Mouse (Mus musculus) ES-Bruce4 (cell line): ENCODE data around the gene Nrsn2. TPM values are rescaled to one million over a fixed set of nuclear protein-coding genes. Genes with fewer than 3 reads are reported as not detected.

Source experiments
- H3K27ac ChIP-seq: 2 replicates; pipeline ENCODE4 v1.5.1; 2012; ENCODE audit warnings: low read length, inconsistent platforms; ENCODE audit not compliant: insufficient read depth
- H3K27me3 ChIP-seq: 2 replicates; pipeline ENCODE4 v1.6.1; 2012; ENCODE audit warnings: mild to moderate bottlenecking, low read length, inconsistent platforms; ENCODE audit not compliant: control insufficient read depth, poor library complexity, insufficient read depth, severe bottlenecking
- H3K36me3 ChIP-seq: 2 replicates; pipeline ENCODE4 v1.6.1; 2012; ENCODE audit warnings: inconsistent platforms, mild to moderate bottlenecking, low read length, moderate library complexity; ENCODE audit not compliant: control insufficient read depth, poor library complexity, insufficient read depth, severe bottlenecking
- H3K4me1 ChIP-seq: one replicate; pipeline ENCODE4 v1.8.1; 2011; ENCODE audit warnings: low read length; ENCODE audit not compliant: control insufficient read depth, insufficient read depth
- H3K4me3 ChIP-seq: 2 replicates; pipeline ENCODE4 v1.5.1; 2011; ENCODE audit warnings: low read depth, mild to moderate bottlenecking, low read length
- H3K9ac ChIP-seq: 2 replicates; pipeline ENCODE4 v1.6.1; 2012; ENCODE audit warnings: low read depth, mild to moderate bottlenecking, inconsistent platforms; ENCODE audit not compliant: poor library complexity, severe bottlenecking
- H3K9me3 ChIP-seq: replicated peaks from 2 replicates; pipeline ENCODE4 v1.6.1; 2012; ENCODE audit warnings: mild to moderate bottlenecking, low read length, inconsistent platforms; ENCODE audit not compliant: control insufficient read depth, poor library complexity, insufficient read depth, severe bottlenecking
- CTCF ChIP-seq: IDR thresholded peaks from one replicate; pipeline ENCODE4 v1.8.1; 2011; ENCODE audit warnings: low read depth, low read length
- EP300 ChIP-seq: IDR thresholded peaks from 2 replicates; pipeline ENCODE4 v1.6.1; 2011; ENCODE audit warnings: low read depth, low read length; ENCODE audit not compliant: insufficient read depth
- POLR2A ChIP-seq: IDR thresholded peaks from one replicate; pipeline ENCODE4 v1.8.1; 2011; ENCODE audit warnings: low read length; ENCODE audit not compliant: insufficient read depth
- polyA plus RNA-seq: library from polyadenylated mRNA; stranded (reverse); fragments of >200 nt; gene quantifications from 2 replicates; pipeline ENCODE4 v1.2.4, GENCODE M21; 2011; ENCODE audit warnings: low read depth; ENCODE audit not compliant: missing spikeins, insufficient read depth, insufficient read length

Nrsn2 gene
- polyA plus RNA-seq, 1 experiment, result 1.1 TPM

- Histone ChIP-seq H3K36me3 (no peaks in the 10 kb centered on the region; the same call in 1 of the 2 replicates), H3K4me3 (peak within 1 kb of the TSS; percentile 74), H3K9me3 (no peaks in the 10 kb centered on the region), H3K27me3 (no peaks in the 10 kb centered on the region), H3K4me1 (no peaks in the 10 kb centered on the region), H3K27ac (peak within 1 kb of the TSS; percentile 93), H3K9ac (peak within 1 kb of the TSS; percentile 79)
- TF ChIP-seq CTCF, result peak; percentile 72
- TF ChIP-seq EP300, result peak; percentile 85
- TF ChIP-seq POLR2A, result peak; percentile 60
Measured at GRCm38 (mm10) chr2:152343329-152344213, 32.9 kb downstream of the Nrsn2 start, which contains the start of gene Trib3. Gene Trib3, minus strand, starts transcription at chr2:152344032.

GRCm38 (mm10) chr2:152339631-152340179, 36.7 kb downstream of the Nrsn2 start:
- no peaks in the 10 kb centered on the region for H3K27me3 ChIP-seq
- peak overlapping the region; percentile 1; the same call in 1 of the 2 replicates for H3K9ac ChIP-seq
- H3K4me3 ChIP-seq, result peak overlapping the region; percentile 18; the same call in 1 of the 2 replicates
- H3K27ac ChIP-seq, result no peak overlapping the region
- TF ChIP-seq POLR2A, result no peak
- no peak for TF ChIP-seq EP300
- no peak for TF ChIP-seq CTCF
- H3K4me1 ChIP-seq, result no peaks in the 10 kb centered on the region
- H3K9me3 ChIP-seq, result no peaks in the 10 kb centered on the region
- H3K36me3 ChIP-seq, result peaks cover 14% of the 10 kb centered on the region

- H3K9me3 ChIP-seq, result no peaks in the 10 kb centered on the region
- no peak overlapping the region for H3K27ac ChIP-seq
- no peaks in the 10 kb centered on the region for H3K4me1 ChIP-seq
- H3K27me3 ChIP-seq, result no peaks in the 10 kb centered on the region
- H3K4me3 ChIP-seq, result no peak overlapping the region
- TF ChIP-seq EP300, result no peak
- no peak for TF ChIP-seq POLR2A
- no peak for TF ChIP-seq CTCF
- no peak overlapping the region for H3K9ac ChIP-seq
- peaks cover 14% of the 10 kb centered on the region for H3K36me3 ChIP-seq
Measured at GRCm38 (mm10) chr2:152338319-152338718, 38.1 kb downstream of the Nrsn2 start.

- Histone ChIP-seq H3K27ac (no peak overlapping the region), H3K27me3 (no peaks in the 10 kb centered on the region), H3K9me3 (no peaks in the 10 kb centered on the region), H3K36me3 (peaks cover 14% of the 10 kb centered on the region), H3K4me1 (no peaks in the 10 kb centered on the region), H3K9ac (no peak overlapping the region), H3K4me3 (no peak overlapping the region)
- TF ChIP-seq CTCF, result no peak
- no peak for TF ChIP-seq EP300
- no peak for TF ChIP-seq POLR2A
Measured at GRCm38 (mm10) chr2:152337591-152338212, 38.7 kb downstream of the Nrsn2 start.

- H3K9ac ChIP-seq, result no peak overlapping the region
- no peaks in the 10 kb centered on the region for H3K27me3 ChIP-seq
- no peak overlapping the region for H3K27ac ChIP-seq
- no peak for TF ChIP-seq EP300
- no peak for TF ChIP-seq POLR2A
- TF ChIP-seq CTCF, result no peak
- H3K4me3 ChIP-seq, result no peak overlapping the region
- H3K36me3 ChIP-seq, result peaks cover 14% of the 10 kb centered on the region
- no peaks in the 10 kb centered on the region for H3K4me1 ChIP-seq
- H3K9me3 ChIP-seq, result no peaks in the 10 kb centered on the region
Measured at GRCm38 (mm10) chr2:152336856-152337255, 39.6 kb downstream of the Nrsn2 start.

GRCm38 (mm10) chr2:152335289-152335820, 41.1 kb downstream of the Nrsn2 start:
- no peak overlapping the region for H3K27ac ChIP-seq
- no peak overlapping the region for H3K4me3 ChIP-seq
- H3K27me3 ChIP-seq, result no peaks in the 10 kb centered on the region
- H3K4me1 ChIP-seq, result peaks cover 2% of the 10 kb centered on the region
- H3K9ac ChIP-seq, result no peak overlapping the region
- H3K36me3 ChIP-seq, result peaks cover 16% of the 10 kb centered on the region
- H3K9me3 ChIP-seq, result no peaks in the 10 kb centered on the region
- no peak for TF ChIP-seq CTCF
- TF ChIP-seq EP300, result no peak
- no peak for TF ChIP-seq POLR2A
